Mouse (Mus musculus): ENCODE data around the gene Ifi47. TPM values are rescaled to one million over a fixed set of nuclear protein-coding genes. Genes with fewer than 3 reads are reported as not detected.

The Ifi47 gene
- polyA plus RNA-seq, 1 experiment: not detected

GRCm38 (mm10) chr11:49114158-49114557 is 37.8 kb downstream of the Ifi47 start:
- Histone ChIP-seq H3K36me3 (ENCODE audit: control insufficient read depth) (no peaks in the 10 kb centered on the region), H3K4me3 (replicated peaks) (no peak overlapping the region), H3K4me1 (ENCODE audit: control insufficient read depth) (no peaks in the 10 kb centered on the region), H3K9me3 (ENCODE audit: control insufficient read depth, low read length) (no peaks in the 10 kb centered on the region), H3K27me3 (ENCODE audit: control insufficient read depth) (no peaks in the 10 kb centered on the region)
- TF ChIP-seq GATA1 (IDR thresholded peaks at IDR 0.05; ENCODE audit: low read length): no peak
- no peak for TF ChIP-seq TAL1 (IDR thresholded peaks at IDR 0.05; ENCODE audit: low read length)

- no peaks in the 10 kb centered on the region for H3K9me3 ChIP-seq (ENCODE audit: control insufficient read depth, low read length)
Observed at GRCm38 (mm10) chr11:49114774-49115173, 38.4 kb downstream of the Ifi47 start, which contains the start of gene Olfr1396. Gene Olfr1396, minus strand, starts transcription at chr11:49114874.

GRCm38 (mm10) chr11:49119635-49120034 is 43.2 kb downstream of the Ifi47 start:
- H3K36me3 ChIP-seq (ENCODE audit: control insufficient read depth): no peaks in the 10 kb centered on the region
- H3K4me1 ChIP-seq (ENCODE audit: control insufficient read depth): peaks cover 12% of the 10 kb centered on the region
- H3K9me3 ChIP-seq (ENCODE audit: control insufficient read depth, low read length): no peaks in the 10 kb centered on the region
- no peak for TF ChIP-seq TAL1 (IDR thresholded peaks at IDR 0.05; ENCODE audit: low read length)
- TF ChIP-seq GATA1 (IDR thresholded peaks at IDR 0.05; ENCODE audit: low read length): no peak
- H3K4me3 ChIP-seq (replicated peaks): no peak overlapping the region
- H3K27me3 ChIP-seq (ENCODE audit: control insufficient read depth): no peaks in the 10 kb centered on the region

More at GRCm38 (mm10) chr11:49114774-49115173, 38.4 kb downstream of the Ifi47 start, which contains the start of gene Olfr1396:
- Histone ChIP-seq H3K4me3 (replicated peaks) (no peak within 1 kb of the TSS), H3K36me3 (ENCODE audit: control insufficient read depth) (no peaks in the 10 kb centered on the region), H3K27me3 (ENCODE audit: control insufficient read depth) (no peaks in the 10 kb centered on the region), H3K4me1 (ENCODE audit: control insufficient read depth) (no peaks in the 10 kb centered on the region)
- TF ChIP-seq TAL1 (IDR thresholded peaks at IDR 0.05; ENCODE audit: low read length) (no peak), GATA1 (IDR thresholded peaks at IDR 0.05; ENCODE audit: low read length) (no peak)

DNA sequence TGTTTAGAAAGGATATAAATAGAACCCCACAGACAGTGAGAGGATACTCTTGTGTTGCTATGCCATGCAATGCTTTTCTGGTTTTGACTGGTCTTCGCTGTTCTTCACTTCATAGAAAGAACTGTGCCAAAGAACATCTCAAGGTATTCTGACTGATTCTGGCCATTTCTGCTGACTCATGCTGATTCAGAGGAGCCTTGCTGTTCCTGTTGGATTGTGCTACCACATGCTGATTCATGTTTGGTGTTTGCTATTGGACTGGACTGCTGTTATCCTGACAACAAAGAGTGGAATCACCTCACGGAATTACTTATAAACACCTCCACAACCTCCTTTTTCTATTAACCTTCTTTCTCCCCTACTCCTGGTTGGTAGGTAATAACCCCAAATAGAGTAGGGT is 47.8 kb downstream of the Ifi47 start:
- Histone ChIP-seq H3K27me3 (ENCODE audit: control insufficient read depth) (no peaks in the 10 kb centered on the region), H3K4me1 (ENCODE audit: control insufficient read depth) (peaks cover 16% of the 10 kb centered on the region), H3K36me3 (ENCODE audit: control insufficient read depth) (no peaks in the 10 kb centered on the region), H3K4me3 (replicated peaks) (no peak overlapping the region), H3K9me3 (ENCODE audit: control insufficient read depth, low read length) (no peaks in the 10 kb centered on the region)
- TF ChIP-seq TAL1 (IDR thresholded peaks at IDR 0.05; ENCODE audit: low read length): no peak
- TF ChIP-seq GATA1 (IDR thresholded peaks at IDR 0.05; ENCODE audit: low read length): no peak

DNA sequence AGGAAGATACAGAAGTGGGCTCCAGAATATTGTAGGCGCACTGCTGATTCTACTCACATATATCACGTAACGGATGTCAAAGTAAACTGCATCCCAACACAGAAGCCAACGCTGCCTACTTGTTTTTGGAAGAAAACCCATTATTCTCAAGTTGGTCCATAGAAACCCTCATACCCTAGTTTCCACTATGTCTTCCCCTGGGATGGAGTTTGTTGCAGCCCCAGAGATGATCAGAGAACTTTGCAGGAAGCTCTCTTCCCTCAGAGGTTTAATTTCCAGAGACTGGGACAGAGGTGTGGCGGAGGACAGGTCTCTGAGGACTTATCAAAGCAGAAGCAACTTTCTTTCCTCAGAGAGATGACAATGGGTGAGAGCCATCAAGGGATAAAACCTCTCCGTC is 65.6 kb downstream of the Ifi47 start, which contains the start of gene Olfr1395:
Gene Olfr1395, plus strand, starts transcription at position 301 of the 400 bp plus-strand sequence.
- Histone ChIP-seq H3K4me1 (ENCODE audit: control insufficient read depth) (no peaks in the 10 kb centered on the region), H3K9me3 (ENCODE audit: control insufficient read depth, low read length) (no peaks in the 10 kb centered on the region), H3K4me3 (replicated peaks) (no peak within 1 kb of the TSS), H3K27me3 (ENCODE audit: control insufficient read depth) (no peaks in the 10 kb centered on the region), H3K36me3 (ENCODE audit: control insufficient read depth) (no peaks in the 10 kb centered on the region)
- no peak for TF ChIP-seq GATA1 (IDR thresholded peaks at IDR 0.05; ENCODE audit: low read length)
- TF ChIP-seq TAL1 (IDR thresholded peaks at IDR 0.05; ENCODE audit: low read length): no peak

Other genes starting within 250 kb of the Ifi47 start
- gene Gm12184, start 249.9 kb upstream of the Ifi47 start, polyA plus RNA-seq (2012): 4.5 and 4.6 TPM in 2 replicates
- gene Irgm1, start 204.9 kb upstream of the Ifi47 start, polyA plus RNA-seq (2012): 0.11 TPM in 1 of 2 replicates, not detected in the other
- not detected in 2 replicates for gene Gm5431, start 174.4 kb upstream of the Ifi47 start, polyA plus RNA-seq (2012)
- 0.08 and 0.19 TPM in 2 replicates for gene Psme2b, start 130.4 kb upstream of the Ifi47 start, polyA plus RNA-seq (2012)
- 0.02 TPM in 1 of 2 replicates, not detected in the other for gene Olfr56, start 97.7 kb upstream of the Ifi47 start, polyA plus RNA-seq (2012)
- not detected in 2 replicates for gene 9930111J21Rik1, start 97.2 kb upstream of the Ifi47 start, polyA plus RNA-seq (2012)
- gene Gm12185, start 84.4 kb upstream of the Ifi47 start, polyA plus RNA-seq (2012): not detected in 2 replicates
- gene Tgtp1, start 82.4 kb upstream of the Ifi47 start, polyA plus RNA-seq (2012): not detected in 2 replicates
- gene 9930111J21Rik2, start 25.3 kb upstream of the Ifi47 start, polyA plus RNA-seq (2012): 0.02 TPM in 1 of 2 replicates, not detected in the other
- not detected in 2 replicates for gene Tgtp2, start 12.4 kb upstream of the Ifi47 start, polyA plus RNA-seq (2012)
- gene Olfr1396, start 38.3 kb downstream of the Ifi47 start, polyA plus RNA-seq (2012): not detected in 2 replicates
- gene Olfr1395, start 65.7 kb downstream of the Ifi47 start, polyA plus RNA-seq (2012): not detected in 2 replicates
- gene Olfr1394, start 77.8 kb downstream of the Ifi47 start, polyA plus RNA-seq (2012): not detected in 2 replicates
- not detected in 2 replicates for gene Btnl9, start 110.6 kb downstream of the Ifi47 start, polyA plus RNA-seq (2012)
- 0.02 and 0.16 TPM in 2 replicates for gene Zfp62, start 126.7 kb downstream of the Ifi47 start, polyA plus RNA-seq (2012)
- 6.7 and 7.3 TPM in 2 replicates for gene Mgat1, start 167.6 kb downstream of the Ifi47 start, polyA plus RNA-seq (2012)
- not detected in 2 replicates for gene Olfr1393, start 201.7 kb downstream of the Ifi47 start, polyA plus RNA-seq (2012)
- 0.01 TPM in 1 of 2 replicates, not detected in the other for gene Olfr1392, start 208.7 kb downstream of the Ifi47 start, polyA plus RNA-seq (2012)
- gene Olfr10, start 228.2 kb downstream of the Ifi47 start, polyA plus RNA-seq (2012): not detected in 2 replicates
- not detected in 2 replicates for gene Olfr1391, start 246.2 kb downstream of the Ifi47 start, polyA plus RNA-seq (2012)